Mouse (Mus musculus): ENCODE data around the gene Gm20812. TPM values are rescaled to one million over a fixed set of nuclear protein-coding genes. Genes with fewer than 3 reads are reported as not detected.

Gm20812 gene
- total RNA-seq (2023): not detected

DNA sequence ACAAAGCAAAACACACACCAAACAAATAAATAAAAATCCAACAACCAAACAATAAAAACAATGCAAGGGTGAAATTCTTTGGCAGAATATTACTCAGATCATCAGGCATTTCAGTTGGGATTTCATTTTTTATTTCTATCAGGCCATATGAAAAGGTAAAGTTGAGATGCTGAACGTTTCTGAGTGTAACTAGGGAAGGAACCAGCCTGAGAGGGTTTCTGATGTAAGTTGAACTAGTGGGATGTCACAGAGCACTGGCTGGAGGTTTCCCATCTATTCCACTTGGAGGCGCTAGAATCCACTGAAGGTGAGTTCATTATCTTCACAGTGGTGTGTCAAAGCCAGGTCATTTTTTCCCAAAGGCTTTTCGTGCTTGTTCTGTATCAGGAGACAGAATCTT, at the start of gene Gm20812:
Gm20812 (plus strand) TSS at position 301 of the 400 bp plus-strand sequence.

Other genes starting within 250 kb of the Gm20812 start
- not detected for gene Gm29554, start 108.0 kb upstream of the Gm20812 start, total RNA-seq (2023)

All from monocyte, adult 59 days (primary cell).